Mouse (Mus musculus) left cerebral cortex, postnatal 25 days (tissue): ENCODE measurements at regions not wholly inside any gene's neighbourhood (a gene's known extent, or its start where the extent isn't known, plus 50 kb on each side); places are given as distances from the start of the nearest gene placed in this dataset.

Source experiments
- DNase-seq, 2 experiments: peaks; one replicate each; pipeline ENCODE4 v3.0.0; 2022; ENCODE audit warnings: low spot score in 2 of 2, mixed read lengths in 1 of 2
- intact Hi-C: fragments of 180-260 bp; cut with DNase I; formaldehyde crosslinking; loops from one replicate; pipeline ENCODE4 v1.15.1; 2025

DNA sequence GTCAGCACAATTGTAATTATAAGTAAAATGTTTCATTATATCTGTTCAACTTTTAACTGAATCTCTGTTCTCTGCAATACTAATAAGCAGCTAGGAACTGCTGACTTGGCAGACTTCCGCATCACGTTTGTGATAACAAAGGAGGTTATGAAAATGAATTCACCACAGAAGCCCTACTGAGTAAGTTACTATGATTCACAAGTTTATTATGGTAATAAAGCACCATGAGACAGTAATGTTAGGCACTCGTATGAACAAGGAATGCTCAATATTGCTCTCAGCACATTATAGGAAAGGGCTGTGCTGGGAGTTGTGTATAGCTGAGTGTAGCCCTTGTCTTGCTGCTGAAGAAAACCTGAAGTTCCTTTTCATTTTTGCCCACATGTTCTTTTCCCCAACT is 238.9 kb upstream of the Pcdh9 start:
- intact Hi-C loops = no loop called here
- DNase-seq = no peak

GRCm38 (mm10) chr14:94123575-94123974 is 233.1 kb upstream of the Pcdh9 start:
- intact Hi-C loops = no loop called here
- DNase-seq = no peak

DNA sequence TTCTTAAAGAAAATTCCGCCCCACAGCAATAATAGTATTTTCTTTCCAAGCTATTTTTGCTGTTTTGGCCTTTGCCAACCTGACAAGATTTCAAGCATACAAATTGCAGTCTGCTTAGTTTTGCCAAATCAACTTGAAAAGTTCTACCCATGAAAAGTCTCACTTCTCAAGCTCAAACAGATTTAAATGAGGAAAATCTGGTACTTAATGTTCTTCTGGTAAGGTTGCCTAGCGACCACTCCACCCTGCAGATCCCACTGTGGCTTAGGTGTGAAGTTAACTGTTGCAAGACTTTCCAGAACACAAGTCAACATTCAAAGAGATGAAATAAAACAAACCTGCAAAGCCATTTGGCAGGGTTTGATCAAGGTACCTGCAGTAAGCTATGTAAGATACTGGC is 208.4 kb upstream of the Pcdh9 start:
- intact Hi-C loops = no loop called here
- peak; percentile 36 to 51 for DNase-seq

DNA sequence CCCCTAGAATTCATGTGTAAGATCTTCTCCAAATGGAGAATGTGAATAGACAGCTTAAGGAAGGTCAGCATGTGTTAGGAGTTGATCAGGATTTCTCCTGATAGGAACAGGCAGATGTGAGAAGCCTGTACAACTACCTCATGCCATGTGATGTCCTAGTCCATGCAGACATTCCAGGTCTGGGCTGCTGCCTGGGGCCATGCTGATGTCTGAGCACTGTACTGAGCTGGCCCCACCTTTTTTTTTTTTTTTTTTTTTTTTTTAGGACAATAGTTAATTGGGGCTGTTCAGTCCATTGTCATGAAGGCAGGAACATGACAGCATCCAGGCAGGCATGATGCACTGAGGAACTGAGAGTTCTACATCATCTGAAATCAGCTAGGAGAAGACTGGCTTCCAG is 203.5 kb upstream of the Pcdh9 start:
- DNase-seq = no peak
- intact Hi-C loops = no loop called here
